Mouse (Mus musculus) kidney, postnatal 10 days (tissue): ENCODE results near the gene Shd.
"Not testable (repeated sequence)": the region's sequence is repeated elsewhere in the genome, so short reads cannot be mapped to it uniquely, and the experiment has no call there.

Experiments used
- DNase-seq: peaks from one replicate; pipeline ENCODE4 v3.0.0; 2021; ENCODE audit warnings: mixed read lengths

Shd gene

GRCm38 (mm10) chr17:55969966-55970891 is at the start of gene Shd:
TSS of gene Shd (plus strand) at chr17:55970467.
- peak; percentile 73 for DNase-seq

GRCm38 (mm10) chr17:55931553-55932502 is 38.4 kb upstream of the Shd start:
- peak; percentile 79 for DNase-seq

GRCm38 (mm10) chr17:55932635-55933034 is 37.6 kb upstream of the Shd start:
- no peak for DNase-seq

GRCm38 (mm10) chr17:55933191-55933590 is 37.1 kb upstream of the Shd start:
- DNase-seq = no peak

GRCm38 (mm10) chr17:55944387-55944865 is 25.8 kb upstream of the Shd start:
- not testable (repeated sequence) for DNase-seq

- DNase-seq = peak; percentile 95
Measured at GRCm38 (mm10) chr17:55944866-55945682, 25.2 kb upstream of the Shd start.

GRCm38 (mm10) chr17:55945696-55946095 is 24.6 kb upstream of the Shd start:
- no peak for DNase-seq

- DNase-seq = no peak
Measured at GRCm38 (mm10) chr17:55948647-55949046, 21.6 kb upstream of the Shd start.

- DNase-seq = no peak
Measured at GRCm38 (mm10) chr17:55949400-55949799, 20.9 kb upstream of the Shd start, which contains the start of gene Zfp119b. TSS of gene Zfp119b (minus strand) at chr17:55949500.

- no peak for DNase-seq
Measured at GRCm38 (mm10) chr17:55950601-55951000, 19.7 kb upstream of the Shd start.

- DNase-seq = no peak
Measured at GRCm38 (mm10) chr17:55952041-55952440, 18.2 kb upstream of the Shd start.

- no peak for DNase-seq
Measured at GRCm38 (mm10) chr17:55952447-55953027, 17.7 kb upstream of the Shd start, which contains the start of gene Ebi3. TSS of gene Ebi3 (plus strand) at chr17:55952640.

GRCm38 (mm10) chr17:55953751-55954150 is 16.5 kb upstream of the Shd start:
- no peak for DNase-seq

- DNase-seq = no peak
Measured at GRCm38 (mm10) chr17:55954229-55954628, 16.0 kb upstream of the Shd start.

- peak; percentile 88 for DNase-seq
Measured at GRCm38 (mm10) chr17:55956129-55956528, 14.1 kb upstream of the Shd start.

GRCm38 (mm10) chr17:55956591-55956990 is 13.7 kb upstream of the Shd start:
- DNase-seq = no peak

- DNase-seq = peak; percentile 89
Measured at GRCm38 (mm10) chr17:55957168-55957567, 13.1 kb upstream of the Shd start.

GRCm38 (mm10) chr17:55957726-55958583 is 12.3 kb upstream of the Shd start:
- DNase-seq = no peak

- DNase-seq = no peak
Measured at GRCm38 (mm10) chr17:55958584-55958886, 11.7 kb upstream of the Shd start.

GRCm38 (mm10) chr17:55958918-55959728 is 11.1 kb upstream of the Shd start, which contains the start of gene Yju2:
TSS of gene Yju2 (plus strand) at chr17:55959099.
- peak; percentile 94 for DNase-seq
